Mouse (Mus musculus) macrophage (primary cell): Measurements from ENCODE around the gene Tmem104. TPM values are rescaled to one million over a fixed set of nuclear protein-coding genes. Genes with fewer than 3 reads are reported as not detected.

Experiments
- H3K27ac ChIP-seq: fragments of 350-480 bp; formaldehyde crosslinking; 2 replicates; pipeline ENCODE4 v1.9.0; 2021
- H3K36me3 ChIP-seq: fragments of 350-480 bp; formaldehyde crosslinking; 2 replicates; pipeline ENCODE4 v1.9.0; 2021; ENCODE audit errors: inconsistent target
- H3K4me3 ChIP-seq: fragments of 350-480 bp; formaldehyde crosslinking; 2 replicates; pipeline ENCODE4 v1.9.0; 2021; ENCODE audit errors: inconsistent target
- H3K79me2 ChIP-seq: fragments of 350-480 bp; formaldehyde crosslinking; 2 replicates; pipeline ENCODE4 v1.9.0; 2021; ENCODE audit errors: inconsistent target
- WGBS: methylation state at CpG from one replicate; pipeline ENCODE4 v1.1.7; 2026; ENCODE audit warnings: inconsistent platforms; ENCODE audit not compliant: missing documents; 5-methylcytosine and 5-hydroxymethylcytosine counted together
- polyA plus RNA-seq: library from polyadenylated mRNA; stranded (reverse); fragments of 250-400 nt; gene quantifications from 3 replicates; pipeline ENCODE4 v1.2.4, GENCODE M21; 2018; ENCODE audit warnings: inconsistent platforms

The Tmem104 gene
- polyA plus RNA-seq, 1 experiment from 2014 or later: 149 TPM

GRCm38 (mm10) chr11:115200520-115200919, 13.2 kb downstream of the Tmem104 start:
- Histone ChIP-seq H3K4me3 (no peak overlapping the region), H3K79me2 (peaks cover 99% of the 10 kb centered on the region), H3K36me3 (peaks cover 91% of the 10 kb centered on the region), H3K27ac (no peak overlapping the region)
- WGBS: 75% methylated on average over 4 of the region's 4 CpGs

GRCm38 (mm10) chr11:115202316-115202715, 15.0 kb downstream of the Tmem104 start:
- 25% methylated on average over 12 of the region's 12 CpGs for WGBS
- peaks cover 94% of the 10 kb centered on the region for H3K36me3 ChIP-seq

GRCm38 (mm10) chr11:115202756-115203155, 15.5 kb downstream of the Tmem104 start:
- 92% methylated on average over 8 of the region's 9 CpGs for WGBS
- Histone ChIP-seq H3K79me2 (peaks cover 99% of the 10 kb centered on the region), H3K36me3 (peaks cover 94% of the 10 kb centered on the region), H3K27ac (no peak overlapping the region), H3K4me3 (no peak overlapping the region)

More at GRCm38 (mm10) chr11:115202316-115202715, 15.0 kb downstream of the Tmem104 start:
- Histone ChIP-seq H3K4me3 (no peak overlapping the region), H3K79me2 (peaks cover 99% of the 10 kb centered on the region), H3K27ac (no peak overlapping the region)

GRCm38 (mm10) chr11:115208126-115208525, 20.8 kb downstream of the Tmem104 start:
- H3K36me3 ChIP-seq: peaks cover 95% of the 10 kb centered on the region
- H3K79me2 ChIP-seq: peaks cover 98% of the 10 kb centered on the region
- H3K27ac ChIP-seq: no peak overlapping the region
- no peak overlapping the region for H3K4me3 ChIP-seq
- WGBS: 97% methylated on average over 12 of the region's 12 CpGs

GRCm38 (mm10) chr11:115208776-115209732, 21.8 kb downstream of the Tmem104 start:
- no peak overlapping the region for H3K4me3 ChIP-seq
- peaks cover 95% of the 10 kb centered on the region for H3K36me3 ChIP-seq
- WGBS: 56% methylated on average over 21 of the region's 25 CpGs
- peak overlapping the region; percentile 46 for H3K27ac ChIP-seq
- peaks cover 98% of the 10 kb centered on the region for H3K79me2 ChIP-seq

GRCm38 (mm10) chr11:115209958-115210357, 22.7 kb downstream of the Tmem104 start:
- peaks cover 95% of the 10 kb centered on the region for H3K36me3 ChIP-seq
- WGBS: 94% methylated on average over 7 of the region's 7 CpGs
- H3K4me3 ChIP-seq: no peak overlapping the region
- H3K27ac ChIP-seq: 0 out of 2 replicates have a peak overlapping the region, but pooled peaks have one; percentile 46
- H3K79me2 ChIP-seq: peaks cover 98% of the 10 kb centered on the region

GRCm38 (mm10) chr11:115212116-115212515, 24.8 kb downstream of the Tmem104 start:
- no peak overlapping the region for H3K4me3 ChIP-seq
- peaks cover 83% of the 10 kb centered on the region for H3K36me3 ChIP-seq
- no peak overlapping the region for H3K27ac ChIP-seq
- 94% methylated on average over 13 of the region's 13 CpGs for WGBS
- peaks cover 98% of the 10 kb centered on the region for H3K79me2 ChIP-seq

- Histone ChIP-seq H3K27ac (no peak overlapping the region), H3K36me3 (peaks cover 85% of the 10 kb centered on the region), H3K79me2 (peaks cover 100% of the 10 kb centered on the region), H3K4me3 (no peak overlapping the region)
- WGBS: 93% methylated on average over 5 of the region's 5 CpGs
Observed at GRCm38 (mm10) chr11:115215123-115215522, 27.8 kb downstream of the Tmem104 start.

- no peak overlapping the region for H3K4me3 ChIP-seq
- H3K79me2 ChIP-seq: peaks cover 96% of the 10 kb centered on the region
- 82% methylated on average over 17 of the region's 18 CpGs for WGBS
- peaks cover 72% of the 10 kb centered on the region for H3K36me3 ChIP-seq
- no peak overlapping the region for H3K27ac ChIP-seq
Observed at GRCm38 (mm10) chr11:115217439-115218410, 30.4 kb downstream of the Tmem104 start.

- H3K4me3 ChIP-seq: no peak overlapping the region
- H3K27ac ChIP-seq: no peak overlapping the region
- H3K36me3 ChIP-seq: peaks cover 61% of the 10 kb centered on the region
- peaks cover 96% of the 10 kb centered on the region; the same call in 1 of the 2 replicates for H3K79me2 ChIP-seq
- WGBS: 48% methylated on average over 8 of the region's 9 CpGs
Observed at GRCm38 (mm10) chr11:115219263-115219662, 32.0 kb downstream of the Tmem104 start.

- Histone ChIP-seq H3K27ac (no peak overlapping the region), H3K36me3 (peaks cover 61% of the 10 kb centered on the region), H3K4me3 (no peak overlapping the region), H3K79me2 (peaks cover 96% of the 10 kb centered on the region; the same call in 1 of the 2 replicates)
- WGBS: 86% methylated on average over 9 of the region's 10 CpGs
Observed at GRCm38 (mm10) chr11:115219685-115220084, 32.4 kb downstream of the Tmem104 start.

GRCm38 (mm10) chr11:115222077-115222476, 34.8 kb downstream of the Tmem104 start:
- 87% methylated on average over 12 of the region's 12 CpGs for WGBS
- Histone ChIP-seq H3K36me3 (peaks cover 73% of the 10 kb centered on the region), H3K79me2 (peaks cover 96% of the 10 kb centered on the region), H3K4me3 (no peak overlapping the region), H3K27ac (no peak overlapping the region)

GRCm38 (mm10) chr11:115222570-115222969, 35.3 kb downstream of the Tmem104 start:
- Histone ChIP-seq H3K4me3 (no peak overlapping the region), H3K79me2 (peaks cover 95% of the 10 kb centered on the region), H3K36me3 (peaks cover 71% of the 10 kb centered on the region), H3K27ac (peak overlapping the region; percentile 61)
- WGBS: 79% methylated on average over 5 of the region's 5 CpGs

- H3K36me3 ChIP-seq: peaks cover 72% of the 10 kb centered on the region
- WGBS: 17% methylated on average over 11 of the region's 11 CpGs
- peaks cover 95% of the 10 kb centered on the region for H3K79me2 ChIP-seq
- peak overlapping the region; percentile 61 for H3K27ac ChIP-seq
- no peak overlapping the region for H3K4me3 ChIP-seq
Observed at GRCm38 (mm10) chr11:115223451-115223850, 36.2 kb downstream of the Tmem104 start.
